Mouse (Mus musculus) adrenal gland, postnatal 14 days (tissue): ENCODE measurements around the gene C6. TPM values are rescaled to one million over a fixed set of nuclear protein-coding genes. Genes with fewer than 3 reads are reported as not detected.

ENCODE experiments used
- DNase-seq: peaks from one replicate; pipeline ENCODE4 v3.0.0; 2021; ENCODE audit warnings: mixed read lengths
- long read RNA-seq, 2 experiments: library from polyadenylated mRNA; stranded (forward); transcript quantifications; one replicate each; pipeline ENCODE4 v2.0.0; 2021
- total RNA-seq: library from RNA; stranded (reverse); gene quantifications from 2 replicates; pipeline ENCODE4 v1.2.3, GENCODE M21; 2021

C6 gene
- 2.4 and 4.3 TPM in 2 replicates for total RNA-seq
- long read RNA-seq, experiment 1, partial matches to known transcripts = 1 of 2 reads
- long read RNA-seq, experiment 1, other reads (novel, unspliced or antisense) = 0 of 2 reads
- long read RNA-seq, experiment 2 = 0 reads

- DNase-seq = no peak
Observed at GRCm38 (mm10) chr15:4726830-4727310, at the start of gene C6. Gene C6 (plus strand): TSS chr15:4727175.

- DNase-seq = no peak
Observed at GRCm38 (mm10) chr15:4697604-4698003, 29.4 kb upstream of the C6 start.

GRCm38 (mm10) chr15:4734150-4734549 lies 7.2 kb downstream of the C6 start:
- DNase-seq = no peak

- DNase-seq = no peak
Observed at GRCm38 (mm10) chr15:4734996-4735609, 8.1 kb downstream of the C6 start.

GRCm38 (mm10) chr15:4747656-4748055 lies 20.7 kb downstream of the C6 start:
- DNase-seq = no peak

- no peak for DNase-seq
Observed at GRCm38 (mm10) chr15:4790378-4790777, 63.4 kb downstream of the C6 start.

- no peak for DNase-seq
Observed at GRCm38 (mm10) chr15:4796861-4797260, 69.9 kb downstream of the C6 start.

- DNase-seq = no peak
Observed at GRCm38 (mm10) chr15:4804256-4804655, 77.3 kb downstream of the C6 start.

GRCm38 (mm10) chr15:4808131-4808530 lies 81.2 kb downstream of the C6 start:
- DNase-seq = no peak

- DNase-seq = no peak
Observed at GRCm38 (mm10) chr15:4814976-4815375, 88.0 kb downstream of the C6 start.

GRCm38 (mm10) chr15:4815711-4816110 lies 88.7 kb downstream of the C6 start:
- no peak for DNase-seq

- DNase-seq = no peak
Observed at GRCm38 (mm10) chr15:4816752-4817493, 89.9 kb downstream of the C6 start.

- no peak for DNase-seq
Observed at GRCm38 (mm10) chr15:4818437-4818836, 91.5 kb downstream of the C6 start.

- no peak for DNase-seq
Observed at GRCm38 (mm10) chr15:4821161-4821560, 94.2 kb downstream of the C6 start.

GRCm38 (mm10) chr15:4821824-4822223 lies 94.8 kb downstream of the C6 start:
- DNase-seq = no peak

- peak; percentile 11 for DNase-seq
Observed at GRCm38 (mm10) chr15:4827736-4828135, 100.8 kb downstream of the C6 start.

GRCm38 (mm10) chr15:4836354-4836753 lies 109.4 kb downstream of the C6 start:
- no peak for DNase-seq

- DNase-seq = no peak
Observed at GRCm38 (mm10) chr15:4850015-4850414, 123.0 kb downstream of the C6 start.

Other genes with a start within 250 kb of the C6 start
- gene Mroh2b, start 171.6 kb downstream of the C6 start, total RNA-seq = not detected in 2 replicates